Mouse (Mus musculus): ENCODE measurements around the gene Prdm16. TPM values are rescaled to one million over a fixed set of nuclear protein-coding genes. Genes with fewer than 3 reads are reported as not detected.
A peak's percentile ranks its signal among the peaks of the same experiment; 100 is the strongest.

The Prdm16 gene
- polyA plus RNA-seq, 1 experiment from 2014 or later = 16.2 TPM

DNA sequence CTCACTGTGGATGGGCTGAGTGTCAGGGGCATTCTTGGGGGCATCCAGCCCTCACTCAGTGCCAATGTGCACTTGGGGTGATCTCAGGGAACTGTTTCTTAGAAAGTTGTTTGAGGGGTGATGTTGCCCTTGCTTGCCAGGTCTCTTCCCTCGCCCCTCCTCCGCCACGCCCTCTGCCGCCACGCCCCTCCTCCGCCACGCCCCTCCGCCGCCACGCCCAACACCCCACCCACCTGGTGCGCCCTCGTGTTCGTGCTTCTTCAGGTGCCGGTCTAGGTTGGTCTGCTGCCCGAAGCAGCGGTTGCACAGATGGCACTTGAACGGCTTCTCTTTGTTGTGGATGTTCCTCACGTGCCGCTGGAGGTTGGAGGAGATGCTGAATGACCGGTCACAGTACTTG lies 308.2 kb downstream of the Prdm16 start:
- Histone ChIP-seq H3K9me3 (no peaks in the 10 kb centered on the region), H3K4me3 (no peak overlapping the region), H3K36me3 (no peaks in the 10 kb centered on the region), H3K27me3 (peaks cover 42% of the 10 kb centered on the region), H3K4me2 (replicated peaks) (no peak overlapping the region), H3K9ac (replicated peaks) (no peak overlapping the region), H3K4me1 (peaks cover 15% of the 10 kb centered on the region), H3K27ac (replicated peaks) (no peak overlapping the region)
- 5% methylated on average over 11 of the region's 20 CpGs for WGBS
- ATAC-seq (ENCODE audit: low FRiP score, low read depth) = peak; percentile 10; the same call in 1 of the 2 replicates

DNA sequence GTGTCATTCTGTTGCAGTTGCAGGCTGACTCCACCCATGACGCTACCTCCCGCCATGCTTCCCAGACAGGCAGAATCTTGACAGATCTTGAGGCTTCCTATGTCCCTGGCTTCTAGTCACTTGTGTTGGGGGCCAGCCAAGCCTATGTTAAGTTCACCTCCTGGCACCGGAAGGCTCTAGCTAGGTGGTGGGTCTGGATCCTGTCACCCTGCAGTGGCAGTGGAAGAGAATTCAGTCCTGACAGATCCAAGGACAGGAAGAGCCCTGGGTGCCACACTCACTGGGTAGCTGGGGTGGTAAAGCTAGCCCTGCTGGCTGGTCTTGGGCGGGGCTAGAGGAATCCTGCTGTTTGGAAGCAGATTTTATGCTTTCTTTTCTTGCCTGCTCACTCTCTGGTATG lies 311.3 kb downstream of the Prdm16 start:
- no peak overlapping the region for H3K27ac ChIP-seq (replicated peaks)
- no peak overlapping the region for H3K4me3 ChIP-seq
- H3K4me1 ChIP-seq = 0 out of 2 replicates have a peak, but pooled peaks cover 6% of the 10 kb centered on the region
- whole genome bisulfite sequencing = 73% methylated on average over 4 of the region's 4 CpGs
- ATAC-seq (ENCODE audit: low FRiP score, low read depth) = no peak
- H3K27me3 ChIP-seq = peaks cover 32% of the 10 kb centered on the region; the same call in 1 of the 2 replicates
- no peak overlapping the region for H3K4me2 ChIP-seq (replicated peaks)
- H3K36me3 ChIP-seq = no peaks in the 10 kb centered on the region
- no peaks in the 10 kb centered on the region for H3K9me3 ChIP-seq
- no peak overlapping the region for H3K9ac ChIP-seq (replicated peaks)

DNA sequence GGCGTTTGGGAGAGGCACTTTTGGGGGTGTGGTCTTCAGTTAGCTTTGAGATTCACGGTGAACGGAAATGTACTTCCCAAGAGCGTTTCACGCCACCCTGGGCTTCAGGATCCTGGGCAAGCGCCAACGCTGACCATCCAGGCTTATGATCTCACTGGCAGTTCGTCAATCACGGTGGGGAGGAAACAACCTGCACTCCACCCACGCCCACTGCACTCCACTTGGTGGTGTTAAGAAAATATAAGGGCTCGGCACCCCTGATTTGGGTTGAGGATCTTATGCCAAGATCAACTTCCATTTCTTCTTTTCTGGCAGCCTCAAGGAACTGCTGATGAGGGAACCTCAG lies 323.1 kb downstream of the Prdm16 start:
- no peak overlapping the region for H3K9ac ChIP-seq (replicated peaks)
- no peak overlapping the region for H3K4me2 ChIP-seq (replicated peaks)
- peaks cover 10% of the 10 kb centered on the region for H3K27me3 ChIP-seq
- ATAC-seq (ENCODE audit: low FRiP score, low read depth) = no peak
- no peaks in the 10 kb centered on the region for H3K9me3 ChIP-seq
- H3K27ac ChIP-seq (replicated peaks) = no peak overlapping the region
- H3K36me3 ChIP-seq = no peaks in the 10 kb centered on the region
- 83% methylated on average over 11 of the region's 11 CpGs for WGBS
- peaks cover 7% of the 10 kb centered on the region; the same call in 1 of the 2 replicates for H3K4me1 ChIP-seq
- no peak overlapping the region for H3K4me3 ChIP-seq

DNA sequence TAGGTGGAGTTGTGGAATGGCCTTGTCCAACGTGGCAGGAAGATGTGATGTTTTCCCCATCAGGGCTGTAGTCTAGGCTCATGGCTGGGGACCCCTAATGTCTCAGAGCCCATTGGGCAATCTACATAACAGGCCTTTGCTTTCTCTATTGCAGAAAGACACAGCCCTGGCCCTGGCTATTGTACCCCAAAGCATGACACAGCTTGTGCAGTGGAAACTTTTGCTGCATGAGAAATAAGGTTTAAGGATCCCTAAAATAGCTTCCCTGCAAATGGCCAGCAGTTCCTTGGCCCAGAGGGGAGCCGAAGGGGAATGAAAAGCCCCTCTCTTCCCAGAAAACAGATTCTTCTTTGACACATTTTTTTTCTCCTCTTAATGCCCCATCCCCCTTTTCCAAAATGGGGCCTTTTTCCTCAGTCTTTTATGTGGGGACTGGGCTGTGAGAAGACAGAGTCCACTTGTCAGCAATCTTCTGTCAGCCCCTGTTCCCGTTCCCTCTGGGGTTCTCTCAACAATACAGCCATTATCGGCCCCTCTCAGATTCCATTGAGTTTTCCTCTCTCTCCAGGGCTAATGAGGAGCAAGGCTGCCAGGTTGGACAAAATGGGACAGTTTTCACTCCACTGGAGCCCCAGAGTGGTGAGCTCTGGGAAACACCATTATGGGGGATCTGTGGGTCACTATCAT lies 323.6 kb downstream of the Prdm16 start:
- no peak overlapping the region for H3K4me2 ChIP-seq (replicated peaks)
- no peak overlapping the region for H3K27ac ChIP-seq (replicated peaks)
- no peaks in the 10 kb centered on the region for H3K36me3 ChIP-seq
- H3K4me1 ChIP-seq = peaks cover 7% of the 10 kb centered on the region; the same call in 1 of the 2 replicates
- no peaks in the 10 kb centered on the region for H3K9me3 ChIP-seq
- no peak for ATAC-seq (ENCODE audit: low FRiP score, low read depth)
- 51% methylated on average over 4 of the region's 4 CpGs for WGBS
- H3K4me3 ChIP-seq = no peak overlapping the region
- no peak overlapping the region for H3K9ac ChIP-seq (replicated peaks)
- peaks cover 10% of the 10 kb centered on the region for H3K27me3 ChIP-seq

DNA sequence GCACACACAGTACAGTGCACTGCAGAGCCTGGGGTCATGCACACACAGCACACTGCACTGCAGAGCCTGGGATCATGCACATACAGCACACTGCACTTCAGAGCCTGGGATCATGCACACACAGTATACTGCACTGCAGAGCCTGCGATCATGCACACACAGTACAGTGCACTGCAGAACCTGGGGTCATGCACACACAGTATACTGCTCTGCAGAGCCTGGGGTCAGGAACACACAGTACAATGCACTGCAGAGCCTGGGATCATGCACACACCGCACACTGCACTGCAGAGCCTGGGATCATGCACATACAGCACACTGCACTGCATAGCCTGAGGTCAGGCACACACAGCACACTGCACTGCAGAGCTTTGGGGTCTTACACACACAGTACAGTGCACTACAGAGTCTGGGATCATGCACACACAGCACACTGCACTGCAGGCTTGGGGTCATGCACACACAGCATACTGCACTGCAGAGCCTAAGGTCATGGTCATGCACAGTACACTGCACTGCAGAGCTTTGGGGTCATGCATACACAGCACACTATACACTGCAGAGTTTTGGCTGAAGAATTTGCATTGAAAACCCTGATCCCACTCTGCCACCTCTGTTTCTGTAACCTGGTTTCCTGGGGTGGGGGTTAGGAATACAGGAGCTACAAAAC lies 324.4 kb downstream of the Prdm16 start:
- no peak for ATAC-seq (ENCODE audit: low FRiP score, low read depth)
- Histone ChIP-seq H3K4me1 (peaks cover 7% of the 10 kb centered on the region; the same call in 1 of the 2 replicates), H3K36me3 (no peaks in the 10 kb centered on the region), H3K27ac (replicated peaks) (no peak overlapping the region), H3K9ac (replicated peaks) (no peak overlapping the region), H3K27me3 (peaks cover 10% of the 10 kb centered on the region), H3K9me3 (no peaks in the 10 kb centered on the region), H3K4me2 (replicated peaks) (no peak overlapping the region), H3K4me3 (no peak overlapping the region)
- 89% methylated on average over 2 of the region's 2 CpGs for WGBS

DNA sequence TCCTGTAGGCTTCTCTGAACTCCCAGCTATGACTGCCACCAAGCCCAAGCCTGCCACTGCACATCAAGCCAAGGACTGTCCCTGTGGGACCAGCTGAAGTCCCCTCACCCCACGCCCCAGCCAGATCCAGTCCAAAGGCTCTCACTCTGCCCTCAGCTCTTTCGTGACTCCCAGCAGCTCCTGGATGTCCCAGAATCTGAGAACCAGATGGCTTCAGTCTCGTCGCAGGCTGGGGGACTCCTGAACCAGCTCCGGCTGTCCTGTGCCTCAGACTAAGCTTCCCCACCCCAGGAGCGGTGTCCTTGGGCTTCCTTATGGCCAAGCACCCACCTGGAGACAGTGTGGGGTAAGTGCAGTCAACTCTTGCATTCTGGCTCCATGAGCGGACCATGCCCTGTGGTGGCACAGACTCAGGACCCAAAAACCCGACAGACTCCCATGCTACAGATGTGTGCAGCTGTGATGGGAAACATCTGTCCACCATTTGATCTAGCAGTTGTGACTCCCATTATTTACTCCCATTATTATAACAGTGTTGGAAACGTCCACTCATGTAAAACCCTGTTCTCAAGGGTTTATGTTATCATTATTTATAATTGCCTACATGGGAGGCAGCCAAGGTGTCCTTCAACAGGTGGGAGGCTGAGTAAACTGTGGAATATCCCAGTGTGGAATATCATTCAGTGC lies 326.0 kb downstream of the Prdm16 start:
- H3K9me3 ChIP-seq = no peaks in the 10 kb centered on the region
- no peak overlapping the region for H3K4me3 ChIP-seq
- peaks cover 7% of the 10 kb centered on the region; the same call in 1 of the 2 replicates for H3K4me1 ChIP-seq
- no peak overlapping the region for H3K9ac ChIP-seq (replicated peaks)
- no peak for ATAC-seq (ENCODE audit: low FRiP score, low read depth)
- H3K27ac ChIP-seq (replicated peaks) = no peak overlapping the region
- H3K4me2 ChIP-seq (replicated peaks) = no peak overlapping the region
- 84% methylated on average over 9 of the region's 9 CpGs for WGBS
- peaks cover 10% of the 10 kb centered on the region for H3K27me3 ChIP-seq
- no peaks in the 10 kb centered on the region for H3K36me3 ChIP-seq

DNA sequence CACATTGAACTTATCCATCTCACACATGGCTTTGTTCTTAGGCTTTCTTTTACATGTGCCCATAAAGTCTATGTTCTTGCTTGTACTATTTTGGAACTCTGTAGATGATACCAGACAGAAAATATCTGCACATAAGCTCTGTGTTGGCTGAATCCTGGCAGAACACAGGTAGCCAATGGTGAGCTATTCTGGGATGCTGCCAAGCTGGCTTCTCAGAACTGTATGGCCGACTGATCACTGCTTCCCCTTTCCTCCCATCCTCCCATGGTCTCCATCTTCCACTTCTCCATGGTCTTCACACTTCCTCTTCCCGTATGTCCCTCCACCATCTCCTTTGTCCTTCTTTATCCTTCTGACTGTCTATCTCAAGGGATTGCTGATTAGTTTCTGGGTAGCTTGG lies 327.5 kb downstream of the Prdm16 start:
- H3K9ac ChIP-seq (replicated peaks) = no peak overlapping the region
- no peaks in the 10 kb centered on the region for H3K9me3 ChIP-seq
- H3K36me3 ChIP-seq = no peaks in the 10 kb centered on the region
- H3K27me3 ChIP-seq = peaks cover 7% of the 10 kb centered on the region
- no peak overlapping the region for H3K27ac ChIP-seq (replicated peaks)
- 81% methylated on average over 2 of the region's 2 CpGs for WGBS
- H3K4me3 ChIP-seq = no peak overlapping the region
- H3K4me2 ChIP-seq (replicated peaks) = no peak overlapping the region
- H3K4me1 ChIP-seq = peaks cover 7% of the 10 kb centered on the region; the same call in 1 of the 2 replicates
- ATAC-seq (ENCODE audit: low FRiP score, low read depth) = no peak

DNA sequence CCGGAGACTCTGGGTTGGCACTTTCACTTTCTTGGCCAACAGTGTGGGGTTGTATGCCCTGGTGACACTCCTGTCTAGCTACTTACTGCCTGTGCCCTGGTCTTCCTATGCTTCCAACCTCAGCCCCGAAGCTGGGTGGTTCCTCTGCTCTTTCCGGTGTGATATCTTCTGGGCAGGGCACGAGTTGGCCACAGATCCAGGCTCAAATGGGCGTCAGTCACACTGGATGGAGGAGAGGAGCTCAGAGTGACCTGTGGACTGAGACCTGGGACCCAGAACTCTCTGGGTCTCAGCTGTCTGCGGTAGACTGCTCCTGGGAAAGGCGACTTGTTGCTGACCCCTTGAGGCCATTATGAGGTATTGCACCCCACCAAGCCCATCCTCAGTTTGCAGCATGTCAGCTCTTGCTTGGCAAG lies 335.2 kb downstream of the Prdm16 start, which contains the start of gene Arhgef16:
Arhgef16 (minus strand) TSS at position 211 of the 416 bp plus-strand sequence.
- no peak within 1 kb of the TSS for H3K4me2 ChIP-seq (replicated peaks)
- no peak within 1 kb of the TSS for H3K27ac ChIP-seq (replicated peaks)
- no peak within 1 kb of the TSS for H3K9ac ChIP-seq (replicated peaks)
- H3K4me3 ChIP-seq = no peak within 1 kb of the TSS
- WGBS = 27% methylated on average over 7 of the region's 7 CpGs
- no peaks in the 10 kb centered on the region for H3K9me3 ChIP-seq
- peaks cover 56% of the 10 kb centered on the region for H3K27me3 ChIP-seq
- no peaks in the 10 kb centered on the region for H3K36me3 ChIP-seq
- peak; percentile 41; the same call in 1 of the 2 replicates for ATAC-seq (ENCODE audit: low FRiP score, low read depth)
- H3K4me1 ChIP-seq = peaks cover 10% of the 10 kb centered on the region

DNA sequence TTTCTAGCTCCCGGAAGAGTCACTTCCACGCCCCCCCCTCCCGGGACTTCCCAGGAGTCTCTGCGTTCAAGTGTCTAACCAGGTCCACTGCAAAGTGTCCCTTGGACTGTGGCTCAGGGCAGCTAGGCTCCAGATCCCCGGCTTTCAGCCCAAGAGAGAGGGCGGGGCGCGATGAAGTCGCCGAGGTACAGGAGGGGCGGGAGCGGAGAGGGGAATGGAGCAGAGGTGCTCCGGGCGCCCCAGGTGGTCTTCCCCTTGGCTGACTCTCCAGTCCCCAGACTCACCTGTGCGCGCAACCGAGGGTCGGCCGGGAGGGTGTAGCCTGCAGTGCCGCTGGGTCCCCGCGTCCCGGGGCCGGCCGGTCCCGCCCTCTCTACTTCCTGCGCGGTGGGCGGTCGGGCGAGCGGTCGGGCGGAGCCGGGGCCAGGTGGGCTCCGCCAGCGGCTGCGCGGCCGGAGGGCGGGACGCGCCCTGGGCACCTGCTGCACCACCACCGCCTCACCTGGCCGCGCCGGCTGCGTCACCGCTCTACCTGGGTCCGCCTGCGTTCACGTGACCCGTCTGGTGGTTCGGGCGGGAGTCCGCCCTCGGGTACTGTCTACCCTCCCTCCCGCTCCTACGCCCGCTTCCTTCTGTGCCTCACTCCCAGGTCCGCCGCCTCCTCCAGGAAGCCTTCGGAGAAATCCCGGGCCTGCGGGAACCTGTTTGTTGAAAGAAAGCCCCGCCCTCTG lies 337.0 kb downstream of the Prdm16 start:
- Histone ChIP-seq H3K4me1 (peaks cover 10% of the 10 kb centered on the region), H3K9me3 (no peaks in the 10 kb centered on the region), H3K9ac (replicated peaks) (no peak overlapping the region; the same call in 1 of the 2 replicates), H3K4me3 (peak overlapping the region; percentile 47), H3K27ac (replicated peaks) (no peak overlapping the region), H3K4me2 (replicated peaks) (peak overlapping the region; percentile 81), H3K36me3 (no peaks in the 10 kb centered on the region), H3K27me3 (peaks cover 56% of the 10 kb centered on the region)
- under 1% methylated on average over 60 of the region's 66 CpGs for WGBS
- peak; percentile 44 for ATAC-seq (ENCODE audit: low FRiP score, low read depth)

DNA sequence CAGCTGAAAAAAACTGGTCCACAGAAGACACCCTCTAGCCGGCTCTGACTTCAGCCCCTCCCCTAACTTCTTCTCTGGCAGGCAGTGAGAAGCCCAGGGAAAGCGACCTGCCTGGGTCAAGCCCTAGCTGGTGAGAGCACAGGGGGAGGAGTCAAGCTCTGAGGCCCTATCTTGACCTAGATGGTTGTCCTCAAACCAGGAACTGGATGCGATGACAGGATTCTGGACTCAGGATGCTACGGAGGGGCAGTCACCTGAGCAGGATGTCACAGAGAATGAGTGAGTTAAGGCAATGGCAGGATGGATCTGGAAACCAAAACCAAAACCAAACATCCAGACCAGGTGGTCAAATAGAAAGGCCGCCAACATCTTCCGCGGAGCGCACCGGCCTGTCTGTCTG lies 338.9 kb downstream of the Prdm16 start:
- ATAC-seq (ENCODE audit: low FRiP score, low read depth) = no peak
- Histone ChIP-seq H3K4me2 (replicated peaks) (no peak overlapping the region), H3K4me3 (no peak overlapping the region), H3K9me3 (no peaks in the 10 kb centered on the region), H3K27me3 (peaks cover 55% of the 10 kb centered on the region), H3K9ac (replicated peaks) (no peak overlapping the region), H3K36me3 (no peaks in the 10 kb centered on the region), H3K27ac (replicated peaks) (no peak overlapping the region), H3K4me1 (peaks cover 10% of the 10 kb centered on the region)
- 41% methylated on average over 9 of the region's 9 CpGs for WGBS

DNA sequence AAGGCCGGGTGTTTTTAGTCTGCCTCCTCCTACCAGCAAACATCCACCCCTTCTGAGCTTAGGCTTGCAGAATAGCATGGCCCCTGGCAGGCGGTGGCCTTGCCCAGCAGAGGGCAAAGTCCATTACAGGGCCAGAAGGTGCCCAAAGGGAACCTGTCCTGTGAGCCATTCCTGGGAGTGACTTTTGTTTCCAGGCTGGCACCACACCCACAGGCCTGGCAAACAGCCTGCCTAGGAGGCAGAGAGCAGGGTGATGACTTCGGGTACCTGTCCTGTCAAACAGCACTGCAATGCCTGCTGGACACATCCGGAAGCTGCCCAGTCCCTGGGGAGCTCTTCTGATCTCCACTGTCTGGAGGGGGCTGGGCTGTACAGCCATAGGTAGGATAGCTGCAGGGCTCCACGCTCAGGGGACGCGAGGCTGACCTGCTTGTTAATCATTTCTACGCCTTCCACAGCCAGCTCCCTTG lies 342.4 kb downstream of the Prdm16 start:
- Histone ChIP-seq H3K27ac (replicated peaks) (no peak overlapping the region), H3K4me2 (replicated peaks) (no peak overlapping the region), H3K4me1 (no peaks in the 10 kb centered on the region), H3K4me3 (no peak overlapping the region), H3K9me3 (no peaks in the 10 kb centered on the region), H3K9ac (replicated peaks) (no peak overlapping the region), H3K36me3 (no peaks in the 10 kb centered on the region), H3K27me3 (peaks cover 22% of the 10 kb centered on the region)
- ATAC-seq (ENCODE audit: low FRiP score, low read depth) = no peak
- WGBS = 48% methylated on average over 8 of the region's 8 CpGs

Data from midbrain, embryonic 12.5 days (tissue).